Mouse (Mus musculus) inflammation-experienced regulatory T-cells, adult 16 weeks (primary cell): ENCODE measurements around the gene Serpina11. TPM values are rescaled to one million over a fixed set of nuclear protein-coding genes. Genes with fewer than 3 reads are reported as not detected.

ENCODE experiments used
- polyA plus RNA-seq: library from polyadenylated mRNA; unstranded; fragments of 100-300 nt; shearing (Covaris generic); gene quantifications from one replicate; pipeline ENCODE4 v1.2.1, GENCODE M21; 2017

Serpina11 gene
- not detected for polyA plus RNA-seq

GRCm38 (mm10) chr12:103989857-103990256 lies at the start of gene Serpina11:
Gene Serpina11 (minus strand): TSS chr12:103989957.

DNA sequence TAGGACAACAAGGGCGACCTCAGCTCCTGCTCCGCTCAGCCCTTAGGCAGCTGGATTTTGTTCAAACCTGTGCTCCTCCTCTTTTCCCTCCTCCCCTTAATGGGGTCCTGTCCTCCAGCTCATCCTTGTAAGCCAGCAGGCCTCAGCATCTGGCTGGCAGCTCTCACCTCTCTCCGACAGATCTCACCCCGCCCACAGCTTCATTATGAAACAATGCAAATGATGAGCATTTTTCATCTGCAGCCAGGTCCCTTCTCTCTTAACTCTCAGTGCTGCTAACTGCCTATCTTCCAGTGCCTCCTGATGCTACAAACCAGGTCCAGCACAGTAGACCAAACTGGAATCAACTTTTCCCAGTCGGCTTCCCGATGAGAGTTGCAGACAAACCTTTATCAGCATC lies 23.9 kb upstream of the Serpina11 start, which contains the start of gene Serpina9:
Gene Serpina9 (minus strand): TSS at position 136 of the 400 bp plus-strand sequence.

DNA sequence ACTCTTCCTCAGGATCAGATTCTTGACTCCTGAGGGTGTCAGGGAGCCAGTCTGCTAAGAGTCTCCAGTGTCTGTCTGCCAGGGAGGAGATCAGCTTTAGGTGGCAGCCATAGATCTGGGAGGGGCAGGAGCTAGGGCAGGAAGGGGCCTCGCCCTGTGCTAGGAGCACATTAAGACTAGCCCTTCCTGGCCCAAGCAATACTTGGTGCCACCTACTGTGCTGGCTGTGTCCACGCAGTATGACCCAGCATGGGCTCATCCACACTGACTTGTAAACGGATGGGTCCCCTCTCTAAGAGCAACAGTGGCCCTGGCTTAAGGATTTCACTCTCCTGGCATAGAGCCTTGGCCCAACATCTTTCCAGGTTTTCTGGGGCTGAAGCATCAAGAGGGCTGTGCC lies 31.0 kb downstream of the Serpina11 start, which contains the start of gene Serpina1e:
Gene Serpina1e (minus strand): TSS at position 178 of the 400 bp plus-strand sequence.

Other genes with a start within 250 kb of the Serpina11 start
- not detected for gene Serpina1d, start 216.4 kb downstream of the Serpina11 start, polyA plus RNA-seq
- not detected for gene Serpina1b, start 159.6 kb downstream of the Serpina11 start, polyA plus RNA-seq
- gene Serpina1a, start 126.4 kb downstream of the Serpina11 start, polyA plus RNA-seq: not detected
- gene Serpina1c, start 85.1 kb downstream of the Serpina11 start, polyA plus RNA-seq: not detected
- gene Serpina1e, start 31.0 kb downstream of the Serpina11 start, polyA plus RNA-seq: not detected
- gene Serpina9, start 23.8 kb upstream of the Serpina11 start, polyA plus RNA-seq: 11.3 TPM
- gene Serpina12, start 54.5 kb upstream of the Serpina11 start, polyA plus RNA-seq: 0.28 TPM
- not detected for gene Serpina5, start 111.2 kb upstream of the Serpina11 start, polyA plus RNA-seq
- not detected for gene Serpina3a, start 122.8 kb upstream of the Serpina11 start, polyA plus RNA-seq
- gene Serpina3b, start 138.0 kb upstream of the Serpina11 start, polyA plus RNA-seq: not detected
- gene Serpina3c, start 163.9 kb upstream of the Serpina11 start, polyA plus RNA-seq: not detected
- gene Serpina3f, start 224.6 kb upstream of the Serpina11 start, polyA plus RNA-seq: 13.8 TPM
- gene Serpina3g, start 246.3 kb upstream of the Serpina11 start, polyA plus RNA-seq: 383 TPM